Mouse (Mus musculus) hindbrain, embryonic 13.5 days (tissue): ENCODE results near the gene Gm20388. TPM values are rescaled to one million over a fixed set of nuclear protein-coding genes. Genes with fewer than 3 reads are reported as not detected.

ENCODE experiments used
- ATAC-seq: fragments of 200-750 bp; cut with Nextera tagmentation; 2 replicates; pipeline ENCODE4 v1.8.0; 2017; ENCODE audit warnings: moderate TSS enrichment; ENCODE audit not compliant: low FRiP score
- H3K27ac ChIP-seq: fragments of 300-500 bp; sonication (generic); 2 replicates; pipeline ENCODE4 v1.5.1; 2015; ENCODE audit warnings: inconsistent platforms, mild to moderate bottlenecking, moderate library complexity
- H3K27me3 ChIP-seq: fragments of 300-500 bp; sonication (generic); 2 replicates; pipeline ENCODE4 v1.6.1; 2015; ENCODE audit warnings: mild to moderate bottlenecking, inconsistent platforms
- H3K36me3 ChIP-seq: fragments of 300-500 bp; sonication (generic); 2 replicates; pipeline ENCODE4 v1.6.1; 2015; ENCODE audit warnings: mild to moderate bottlenecking, inconsistent platforms
- H3K4me1 ChIP-seq: fragments of 300-500 bp; sonication (generic); replicated peaks from 2 replicates; pipeline ENCODE4 v1.6.1; 2015; ENCODE audit warnings: inconsistent platforms
- H3K4me2 ChIP-seq: fragments of 300-500 bp; sonication (generic); 2 replicates; pipeline ENCODE4 v1.6.1; 2015; ENCODE audit warnings: inconsistent platforms, mild to moderate bottlenecking, moderate library complexity
- H3K4me3 ChIP-seq: fragments of 300-500 bp; sonication (generic); 2 replicates; pipeline ENCODE4 v1.5.1; 2015; ENCODE audit warnings: mild to moderate bottlenecking, inconsistent platforms
- H3K9ac ChIP-seq: fragments of 300-500 bp; sonication (generic); 2 replicates; pipeline ENCODE4 v1.6.1; 2015; ENCODE audit warnings: mild to moderate bottlenecking, inconsistent platforms
- H3K9me3 ChIP-seq: fragments of 300-500 bp; sonication (generic); 2 replicates; pipeline ENCODE4 v1.6.1; 2016; ENCODE audit warnings: inconsistent platforms
- WGBS: fragments of 180-500 bp; shearing (Covaris S2); methylation state at CpG from one replicate; pipeline ENCODE4 v1.1.7; 2015; 5-methylcytosine and 5-hydroxymethylcytosine counted together
- polyA plus RNA-seq: library from polyadenylated mRNA; unstranded; fragments of >200 nt; fragmentation: Nextera tagmentation; extraction: Ambion mirVana; gene quantifications from 2 replicates; pipeline ENCODE4 v1.2.1, GENCODE M21; 2015

Gene Gm20388
- polyA plus RNA-seq, 1 experiment from 2014 or later: 1.9 TPM

- H3K27ac ChIP-seq: no peak overlapping the region
- WGBS: 55% methylated on average over 17 of the region's 17 CpGs
- no peak overlapping the region for H3K4me3 ChIP-seq
- H3K9me3 ChIP-seq: no peaks in the 10 kb centered on the region
- ATAC-seq: no peak
- no peak overlapping the region for H3K4me2 ChIP-seq
- H3K9ac ChIP-seq: no peak overlapping the region
- H3K36me3 ChIP-seq: no peaks in the 10 kb centered on the region
- peaks cover 37% of the 10 kb centered on the region for H3K27me3 ChIP-seq
- H3K4me1 ChIP-seq: peaks cover 6% of the 10 kb centered on the region
Measured at GRCm38 (mm10) chr8:120741001-120741400, 830.4 kb downstream of the Gm20388 start.

- H3K27ac ChIP-seq: no peak overlapping the region
- no peaks in the 10 kb centered on the region for H3K36me3 ChIP-seq
- no peak overlapping the region for H3K9ac ChIP-seq
- no peaks in the 10 kb centered on the region for H3K9me3 ChIP-seq
- peaks cover under 1% of the 10 kb centered on the region; the same call in 1 of the 2 replicates for H3K4me1 ChIP-seq
- WGBS: 93% methylated on average over 15 of the region's 15 CpGs
- H3K4me2 ChIP-seq: no peak overlapping the region
- H3K4me3 ChIP-seq: no peak overlapping the region
- H3K27me3 ChIP-seq: peaks cover 33% of the 10 kb centered on the region
- ATAC-seq: no peak
Measured at GRCm38 (mm10) chr8:120741815-120742530, 831.3 kb downstream of the Gm20388 start.

GRCm38 (mm10) chr8:120743149-120743897 lies 832.7 kb downstream of the Gm20388 start:
- H3K4me3 ChIP-seq: no peak overlapping the region
- H3K4me2 ChIP-seq: no peak overlapping the region
- WGBS: 42% methylated on average over 12 of the region's 12 CpGs
- no peaks in the 10 kb centered on the region for H3K36me3 ChIP-seq
- no peak for ATAC-seq
- H3K9ac ChIP-seq: no peak overlapping the region
- no peaks in the 10 kb centered on the region for H3K4me1 ChIP-seq
- H3K9me3 ChIP-seq: no peaks in the 10 kb centered on the region
- H3K27ac ChIP-seq: no peak overlapping the region
- peaks cover 19% of the 10 kb centered on the region for H3K27me3 ChIP-seq

GRCm38 (mm10) chr8:120743898-120744290 lies 833.3 kb downstream of the Gm20388 start:
- ATAC-seq: no peak
- no peak overlapping the region for H3K4me2 ChIP-seq
- WGBS: 60% methylated on average over 4 of the region's 4 CpGs
- no peaks in the 10 kb centered on the region for H3K9me3 ChIP-seq
- H3K27me3 ChIP-seq: peaks cover 15% of the 10 kb centered on the region; the same call in 1 of the 2 replicates
- no peaks in the 10 kb centered on the region for H3K36me3 ChIP-seq
- H3K9ac ChIP-seq: no peak overlapping the region
- H3K27ac ChIP-seq: no peak overlapping the region
- H3K4me1 ChIP-seq: no peaks in the 10 kb centered on the region
- H3K4me3 ChIP-seq: no peak overlapping the region

- Histone ChIP-seq H3K36me3 (no peaks in the 10 kb centered on the region), H3K27ac (no peak overlapping the region), H3K4me2 (no peak overlapping the region), H3K9me3 (no peaks in the 10 kb centered on the region), H3K4me1 (no peaks in the 10 kb centered on the region), H3K27me3 (peaks cover 9% of the 10 kb centered on the region; the same call in 1 of the 2 replicates), H3K9ac (no peak overlapping the region), H3K4me3 (no peak overlapping the region)
- 58% methylated on average over 5 of the region's 5 CpGs for WGBS
- ATAC-seq: no peak
Measured at GRCm38 (mm10) chr8:120744448-120744847, 833.8 kb downstream of the Gm20388 start.

- H3K4me3 ChIP-seq: no peak overlapping the region
- H3K9me3 ChIP-seq: no peaks in the 10 kb centered on the region
- H3K36me3 ChIP-seq: no peaks in the 10 kb centered on the region
- no peak overlapping the region for H3K27ac ChIP-seq
- peaks cover 8% of the 10 kb centered on the region; the same call in 1 of the 2 replicates for H3K27me3 ChIP-seq
- no peaks in the 10 kb centered on the region for H3K4me1 ChIP-seq
- no peak overlapping the region for H3K9ac ChIP-seq
- ATAC-seq: no peak
- H3K4me2 ChIP-seq: no peak overlapping the region
- WGBS: 74% methylated on average over 7 of the region's 7 CpGs
Measured at GRCm38 (mm10) chr8:120745226-120745625, 834.6 kb downstream of the Gm20388 start.

GRCm38 (mm10) chr8:120746007-120746701 lies 835.5 kb downstream of the Gm20388 start:
- no peak overlapping the region for H3K4me3 ChIP-seq
- ATAC-seq: no peak

GRCm38 (mm10) chr8:120747286-120747685 lies 836.6 kb downstream of the Gm20388 start:
- WGBS: 79% methylated on average over 7 of the region's 7 CpGs
- no peak overlapping the region for H3K4me2 ChIP-seq
- no peaks in the 10 kb centered on the region for H3K36me3 ChIP-seq
- no peak for ATAC-seq
- no peak overlapping the region for H3K4me3 ChIP-seq
- H3K4me1 ChIP-seq: 0 out of 2 replicates have a peak, but pooled peaks cover 4% of the 10 kb centered on the region
- no peaks in the 10 kb centered on the region for H3K9me3 ChIP-seq
- no peak overlapping the region for H3K9ac ChIP-seq
- no peak overlapping the region for H3K27ac ChIP-seq
- peaks cover 4% of the 10 kb centered on the region; the same call in 1 of the 2 replicates for H3K27me3 ChIP-seq

More at GRCm38 (mm10) chr8:120746007-120746701, 835.5 kb downstream of the Gm20388 start:
- no peaks in the 10 kb centered on the region for H3K4me1 ChIP-seq
- H3K9ac ChIP-seq: no peak overlapping the region
- H3K27ac ChIP-seq: no peak overlapping the region
- no peaks in the 10 kb centered on the region for H3K36me3 ChIP-seq
- 78% methylated on average over 18 of the region's 18 CpGs for WGBS
- H3K27me3 ChIP-seq: peaks cover 8% of the 10 kb centered on the region; the same call in 1 of the 2 replicates
- no peak overlapping the region for H3K4me2 ChIP-seq
- no peaks in the 10 kb centered on the region for H3K9me3 ChIP-seq

GRCm38 (mm10) chr8:120750616-120751015 lies 840.0 kb downstream of the Gm20388 start:
- Histone ChIP-seq H3K9ac (peak overlapping the region; percentile 29; the same call in 1 of the 2 replicates), H3K4me2 (no peak overlapping the region), H3K4me3 (no peak overlapping the region), H3K36me3 (no peaks in the 10 kb centered on the region), H3K27me3 (peaks cover 4% of the 10 kb centered on the region), H3K9me3 (no peaks in the 10 kb centered on the region), H3K27ac (no peak overlapping the region), H3K4me1 (0 out of 2 replicates have a peak, but pooled peaks cover 6% of the 10 kb centered on the region)
- ATAC-seq: no peak
- 81% methylated on average over 9 of the region's 9 CpGs for WGBS

GRCm38 (mm10) chr8:120751226-120752081 lies 840.8 kb downstream of the Gm20388 start:
- no peak overlapping the region for H3K27ac ChIP-seq
- peaks cover 12% of the 10 kb centered on the region; the same call in 1 of the 2 replicates for H3K4me1 ChIP-seq
- WGBS: 79% methylated on average over 21 of the region's 21 CpGs
- H3K36me3 ChIP-seq: no peaks in the 10 kb centered on the region
- ATAC-seq: no peak
- H3K27me3 ChIP-seq: peaks cover 9% of the 10 kb centered on the region
- H3K9me3 ChIP-seq: no peaks in the 10 kb centered on the region
- H3K4me2 ChIP-seq: no peak overlapping the region
- no peak overlapping the region for H3K4me3 ChIP-seq
- no peak overlapping the region for H3K9ac ChIP-seq

GRCm38 (mm10) chr8:120752082-120752452 lies 841.4 kb downstream of the Gm20388 start:
- Histone ChIP-seq H3K4me2 (no peak overlapping the region), H3K9ac (no peak overlapping the region), H3K27ac (no peak overlapping the region), H3K36me3 (no peaks in the 10 kb centered on the region), H3K4me3 (no peak overlapping the region), H3K27me3 (peaks cover 9% of the 10 kb centered on the region), H3K9me3 (no peaks in the 10 kb centered on the region), H3K4me1 (peaks cover 12% of the 10 kb centered on the region; the same call in 1 of the 2 replicates)
- 27% methylated on average over 12 of the region's 12 CpGs for WGBS
- no peak for ATAC-seq
